Mouse (Mus musculus) neural tube, embryonic 13.5 days (tissue): ENCODE results near the gene Mrpl58. TPM values are rescaled to one million over a fixed set of nuclear protein-coding genes. Genes with fewer than 3 reads are reported as not detected.
A peak's percentile ranks its signal among the peaks of the same experiment; 100 is the strongest.

ENCODE experiments used
- ATAC-seq: fragments of 200-750 bp; cut with Nextera tagmentation; 2 replicates; pipeline ENCODE4 v1.8.0; 2017; ENCODE audit warnings: low read depth, mild to moderate bottlenecking, moderate TSS enrichment, moderate library complexity
- H3K27ac ChIP-seq: fragments of 300-500 bp; sonication (generic); replicated peaks from 2 replicates; pipeline ENCODE4 v1.5.1; 2015; ENCODE audit warnings: moderate library complexity, mild to moderate bottlenecking, inconsistent platforms
- H3K27me3 ChIP-seq: fragments of 300-500 bp; sonication (generic); 2 replicates; pipeline ENCODE4 v1.6.1; 2015; ENCODE audit warnings: mild to moderate bottlenecking, inconsistent platforms
- H3K36me3 ChIP-seq: fragments of 300-500 bp; sonication (generic); 2 replicates; pipeline ENCODE4 v1.6.1; 2015; ENCODE audit warnings: mild to moderate bottlenecking, inconsistent platforms
- H3K4me1 ChIP-seq: fragments of 300-500 bp; sonication (generic); replicated peaks from 2 replicates; pipeline ENCODE4 v1.6.1; 2015; ENCODE audit warnings: inconsistent platforms
- H3K4me2 ChIP-seq: fragments of 300-500 bp; sonication (generic); 2 replicates; pipeline ENCODE4 v1.6.1; 2015; ENCODE audit warnings: inconsistent platforms, mild to moderate bottlenecking, moderate library complexity
- H3K4me3 ChIP-seq: fragments of 300-500 bp; sonication (generic); 2 replicates; pipeline ENCODE4 v1.5.1; 2015; ENCODE audit warnings: mild to moderate bottlenecking, inconsistent platforms
- H3K9ac ChIP-seq: fragments of 300-500 bp; sonication (generic); 2 replicates; pipeline ENCODE4 v1.6.1; 2015; ENCODE audit warnings: moderate library complexity, mild to moderate bottlenecking, inconsistent platforms
- H3K9me3 ChIP-seq: fragments of 300-500 bp; sonication (generic); 2 replicates; pipeline ENCODE4 v1.6.1; 2016; ENCODE audit warnings: inconsistent platforms
- WGBS: fragments of 180-500 bp; shearing (Covaris S2); methylation state at CpG from one replicate; pipeline ENCODE4 v1.1.7; 2015; 5-methylcytosine and 5-hydroxymethylcytosine counted together
- polyA plus RNA-seq: library from polyadenylated mRNA; unstranded; fragments of >200 nt; fragmentation: Nextera tagmentation; extraction: Ambion mirVana; gene quantifications from 2 replicates; pipeline ENCODE4 v1.2.1, GENCODE M21; 2015

Mrpl58 gene
- polyA plus RNA-seq, 1 experiment from 2014 or later: 203 TPM

DNA sequence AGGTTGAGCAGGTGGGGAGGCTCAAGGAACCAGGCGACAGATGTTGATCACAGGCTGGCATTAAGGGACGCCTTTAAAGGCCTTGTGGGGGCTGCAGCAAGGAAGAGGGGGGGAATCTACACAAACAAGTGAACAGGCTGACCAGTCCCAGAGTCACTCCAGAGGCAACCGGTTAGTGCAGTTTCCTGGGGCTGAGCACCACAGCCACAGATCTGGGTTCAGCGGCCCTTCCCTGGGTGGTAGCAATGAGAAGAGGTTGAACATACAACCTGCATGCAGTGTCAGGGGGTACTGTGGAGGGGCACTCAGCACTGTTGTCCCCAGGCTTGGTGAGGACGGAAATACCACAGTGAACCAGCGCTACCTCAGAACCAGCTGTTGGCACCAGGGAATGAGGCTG is 29.8 kb downstream of the Mrpl58 start:
- H3K4me2 ChIP-seq: no peak overlapping the region
- WGBS: 84% methylated on average over 6 of the region's 6 CpGs
- no peak overlapping the region for H3K27ac ChIP-seq
- no peak for ATAC-seq
- H3K4me3 ChIP-seq: no peak overlapping the region
- peaks cover 18% of the 10 kb centered on the region for H3K4me1 ChIP-seq
- H3K9ac ChIP-seq: no peak overlapping the region
- peaks cover 11% of the 10 kb centered on the region for H3K27me3 ChIP-seq
- H3K36me3 ChIP-seq: peaks cover 46% of the 10 kb centered on the region
- no peaks in the 10 kb centered on the region for H3K9me3 ChIP-seq

DNA sequence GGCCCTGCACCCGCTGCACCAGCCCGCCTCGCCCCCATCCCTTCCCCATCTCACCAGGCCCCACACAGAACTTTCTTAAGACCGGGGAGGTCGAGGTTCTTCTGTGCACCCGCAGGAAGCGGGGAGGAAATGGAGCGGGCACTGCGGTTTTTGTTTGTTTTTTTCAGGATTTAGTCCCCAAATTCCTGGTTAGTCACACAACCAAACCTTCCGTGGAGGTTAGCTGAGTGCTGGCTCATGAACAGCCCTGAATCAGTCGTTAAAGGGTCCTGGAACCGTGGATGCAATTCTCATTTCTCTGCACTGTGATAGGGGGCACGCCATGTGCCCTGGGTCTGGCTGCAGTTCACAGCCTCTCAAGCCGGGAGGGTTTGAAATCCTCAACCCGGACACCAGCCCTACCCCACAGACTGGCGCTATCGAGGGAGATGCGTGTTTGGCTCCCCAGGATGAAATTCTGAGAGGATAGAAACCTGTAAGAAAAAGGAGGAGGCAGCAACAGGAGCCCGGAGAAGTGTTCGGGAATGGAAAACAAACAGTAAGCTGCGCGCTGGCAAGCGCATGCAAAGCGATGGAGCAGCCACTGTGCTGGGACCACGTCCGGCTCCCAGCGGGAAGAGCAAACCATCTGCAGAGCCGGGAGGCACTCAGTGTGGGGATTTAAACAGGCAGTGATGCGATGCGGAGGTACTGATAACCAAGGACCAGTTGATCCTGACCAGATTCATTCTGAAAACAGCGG is 32.2 kb downstream of the Mrpl58 start:
- peak overlapping the region; percentile 54 for H3K4me2 ChIP-seq
- ATAC-seq: no peak
- peak overlapping the region; percentile 66 for H3K9ac ChIP-seq
- H3K27ac ChIP-seq: peak overlapping the region; percentile 38; the same call in 1 of the 2 replicates
- peak overlapping the region; percentile 30 for H3K4me3 ChIP-seq
- 0 out of 2 replicates have a peak, but pooled peaks cover 10% of the 10 kb centered on the region for H3K9me3 ChIP-seq
- 5% methylated on average over 31 of the region's 31 CpGs for WGBS
- H3K27me3 ChIP-seq: peaks cover 11% of the 10 kb centered on the region
- peaks cover 18% of the 10 kb centered on the region for H3K4me1 ChIP-seq
- peaks cover 24% of the 10 kb centered on the region for H3K36me3 ChIP-seq

DNA sequence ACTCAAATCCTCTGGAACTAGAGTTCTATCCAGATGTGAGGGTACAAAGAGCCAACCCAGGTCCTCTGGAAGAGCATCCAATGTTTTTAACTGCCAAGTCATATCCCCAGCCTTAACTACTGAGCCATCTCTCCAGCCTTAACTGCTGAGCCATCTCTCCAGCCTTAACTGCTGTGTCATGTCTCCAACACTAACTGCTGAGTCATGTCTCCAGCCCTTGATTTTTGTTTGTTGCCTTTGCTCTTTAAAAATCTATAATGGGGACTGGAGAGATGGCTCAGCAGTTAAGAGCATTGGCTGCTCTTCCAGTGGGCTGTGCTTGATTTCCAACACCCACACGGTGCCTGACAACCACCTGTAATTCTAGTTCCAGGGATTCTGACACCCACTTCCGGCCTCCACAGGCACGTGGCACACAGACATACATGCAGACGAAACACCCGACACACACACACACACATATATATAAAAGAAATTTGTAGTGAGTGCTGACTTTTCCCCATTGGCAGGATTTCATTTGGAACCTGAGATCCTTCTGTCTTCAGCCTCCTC is 34.1 kb downstream of the Mrpl58 start:
- 0 out of 2 replicates have a peak, but pooled peaks cover 10% of the 10 kb centered on the region for H3K9me3 ChIP-seq
- H3K4me1 ChIP-seq: peaks cover 18% of the 10 kb centered on the region
- 85% methylated on average over 5 of the region's 5 CpGs for WGBS
- H3K27me3 ChIP-seq: peaks cover 11% of the 10 kb centered on the region
- H3K36me3 ChIP-seq: peaks cover 5% of the 10 kb centered on the region; the same call in 1 of the 2 replicates
- H3K27ac ChIP-seq: no peak overlapping the region
- no peak overlapping the region for H3K4me3 ChIP-seq
- no peak overlapping the region for H3K4me2 ChIP-seq
- no peak for ATAC-seq
- H3K9ac ChIP-seq: no peak overlapping the region

DNA sequence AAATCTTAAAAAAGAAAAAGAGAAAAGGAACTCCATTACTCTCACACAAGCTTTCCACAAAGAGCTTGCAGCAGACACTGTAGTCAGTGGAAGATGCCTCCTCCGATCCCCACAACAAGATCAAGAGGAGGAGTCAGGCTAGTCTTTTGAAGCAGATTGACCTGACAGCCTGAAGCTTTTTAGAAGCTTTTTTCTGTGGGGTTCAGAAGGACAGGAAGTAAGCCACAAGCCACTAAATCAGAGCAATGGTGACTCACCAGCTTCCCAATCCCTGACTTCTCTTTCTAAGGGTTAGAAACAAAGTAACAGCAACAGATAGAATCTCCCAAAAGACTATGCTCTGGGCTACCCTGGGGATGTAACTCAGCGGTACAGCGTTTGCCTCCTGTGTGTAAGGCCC is 35.8 kb downstream of the Mrpl58 start:
- no peak overlapping the region for H3K9ac ChIP-seq
- H3K4me3 ChIP-seq: no peak overlapping the region
- H3K4me2 ChIP-seq: no peak overlapping the region
- ATAC-seq: no peak
- H3K36me3 ChIP-seq: no peaks in the 10 kb centered on the region
- 0 out of 2 replicates have a peak, but pooled peaks cover 10% of the 10 kb centered on the region for H3K9me3 ChIP-seq
- peaks cover 18% of the 10 kb centered on the region for H3K4me1 ChIP-seq
- H3K27ac ChIP-seq: no peak overlapping the region
- peaks cover 11% of the 10 kb centered on the region for H3K27me3 ChIP-seq
- WGBS: 89% methylated on average over 3 of the region's 3 CpGs

DNA sequence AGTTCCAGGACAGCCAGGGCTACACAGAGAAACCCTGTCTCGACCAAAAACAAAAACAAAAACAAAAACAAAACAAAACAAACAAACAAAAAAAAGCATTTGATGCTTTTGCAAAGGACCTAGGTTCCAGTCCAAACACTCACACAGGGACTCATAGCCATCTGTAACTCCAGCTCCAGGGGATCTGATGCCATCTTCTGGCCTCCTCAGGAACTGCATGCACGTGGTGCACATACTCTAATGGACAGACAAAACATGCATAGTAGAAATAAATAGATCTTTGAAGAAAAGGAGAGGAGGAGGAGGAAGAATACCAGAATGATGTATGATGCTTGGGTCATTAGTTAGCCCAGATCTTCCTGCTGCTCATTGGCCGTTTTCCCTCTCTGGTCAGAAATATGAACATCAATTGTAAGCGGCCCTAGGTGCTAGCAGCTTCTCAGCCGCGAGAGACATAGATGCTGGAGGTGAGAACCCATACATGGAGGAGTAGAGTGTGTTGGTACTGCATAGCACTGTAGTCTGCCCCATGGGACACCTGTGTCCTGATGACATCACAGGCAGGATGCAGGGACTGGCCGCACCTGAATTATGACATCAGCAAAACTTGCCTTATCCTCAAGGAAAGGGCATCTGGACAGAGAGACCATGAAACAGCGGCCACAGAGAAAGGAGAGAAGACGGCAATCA is 36.5 kb downstream of the Mrpl58 start, which contains the start of gene Trim80:
Trim80 (plus strand) TSS at position 640 of the 690 bp plus-strand sequence.
- Histone ChIP-seq H3K4me2 (no peak within 1 kb of the TSS), H3K27me3 (peaks cover 8% of the 10 kb centered on the region), H3K27ac (no peak within 1 kb of the TSS), H3K36me3 (no peaks in the 10 kb centered on the region), H3K9me3 (0 out of 2 replicates have a peak, but pooled peaks cover 10% of the 10 kb centered on the region), H3K4me3 (no peak within 1 kb of the TSS), H3K4me1 (peaks cover 16% of the 10 kb centered on the region), H3K9ac (no peak within 1 kb of the TSS)
- 94% methylated on average over 9 of the region's 9 CpGs for WGBS
- no peak for ATAC-seq

DNA sequence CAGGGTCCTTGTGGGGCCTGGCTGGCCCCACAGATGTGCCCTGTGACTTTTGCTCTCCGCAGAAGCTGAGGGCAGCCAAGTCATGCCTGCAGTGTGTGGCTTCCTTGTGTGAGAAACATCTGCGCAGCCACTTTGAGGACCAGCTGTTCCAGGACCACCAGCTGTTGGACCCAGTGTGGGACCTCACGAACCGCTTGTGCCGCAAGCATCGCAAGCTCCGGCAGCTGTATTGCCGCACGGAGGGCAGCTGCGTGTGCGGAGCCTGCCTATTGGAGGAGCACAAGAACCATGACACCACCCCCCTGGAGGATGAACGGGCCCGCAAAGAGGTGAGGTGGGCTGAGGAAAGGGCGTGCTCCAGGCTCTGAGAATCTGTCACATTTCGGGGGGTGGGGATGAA is 37.9 kb downstream of the Mrpl58 start:
- no peak overlapping the region for H3K4me3 ChIP-seq
- no peak overlapping the region for H3K4me2 ChIP-seq
- peaks cover 4% of the 10 kb centered on the region; the same call in 1 of the 2 replicates for H3K27me3 ChIP-seq
- H3K27ac ChIP-seq: no peak overlapping the region
- peaks cover 3% of the 10 kb centered on the region for H3K4me1 ChIP-seq
- WGBS: 44% methylated on average over 15 of the region's 15 CpGs
- 0 out of 2 replicates have a peak, but pooled peaks cover 10% of the 10 kb centered on the region for H3K9me3 ChIP-seq
- H3K9ac ChIP-seq: no peak overlapping the region
- H3K36me3 ChIP-seq: no peaks in the 10 kb centered on the region
- no peak for ATAC-seq

DNA sequence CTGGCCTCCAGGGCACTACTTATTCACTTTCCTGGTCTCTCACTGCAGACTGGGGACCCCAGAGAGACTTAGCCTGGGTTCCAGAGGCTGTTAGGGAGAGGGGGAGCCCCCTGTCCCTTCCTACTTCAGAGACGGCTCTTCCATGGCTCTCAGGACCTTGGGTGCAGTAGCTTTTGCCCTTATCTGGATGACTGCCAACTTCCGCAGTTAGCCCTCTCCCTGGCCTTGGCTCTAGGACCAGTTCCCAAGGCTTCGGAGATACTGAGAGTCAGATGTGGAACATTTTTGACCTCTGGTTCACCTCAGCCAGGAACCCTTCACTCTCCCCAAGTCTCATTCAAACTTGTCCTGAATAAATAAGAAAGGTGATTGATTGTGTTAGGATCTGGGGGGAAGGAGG is 43.4 kb downstream of the Mrpl58 start:
- H3K9me3 ChIP-seq: no peaks in the 10 kb centered on the region
- H3K27ac ChIP-seq: no peak overlapping the region
- H3K27me3 ChIP-seq: no peaks in the 10 kb centered on the region
- no peaks in the 10 kb centered on the region for H3K36me3 ChIP-seq
- H3K4me1 ChIP-seq: no peaks in the 10 kb centered on the region
- no peak overlapping the region for H3K9ac ChIP-seq
- no peak overlapping the region for H3K4me2 ChIP-seq
- 67% methylated on average over 3 of the region's 3 CpGs for WGBS
- no peak overlapping the region for H3K4me3 ChIP-seq
- no peak for ATAC-seq

DNA sequence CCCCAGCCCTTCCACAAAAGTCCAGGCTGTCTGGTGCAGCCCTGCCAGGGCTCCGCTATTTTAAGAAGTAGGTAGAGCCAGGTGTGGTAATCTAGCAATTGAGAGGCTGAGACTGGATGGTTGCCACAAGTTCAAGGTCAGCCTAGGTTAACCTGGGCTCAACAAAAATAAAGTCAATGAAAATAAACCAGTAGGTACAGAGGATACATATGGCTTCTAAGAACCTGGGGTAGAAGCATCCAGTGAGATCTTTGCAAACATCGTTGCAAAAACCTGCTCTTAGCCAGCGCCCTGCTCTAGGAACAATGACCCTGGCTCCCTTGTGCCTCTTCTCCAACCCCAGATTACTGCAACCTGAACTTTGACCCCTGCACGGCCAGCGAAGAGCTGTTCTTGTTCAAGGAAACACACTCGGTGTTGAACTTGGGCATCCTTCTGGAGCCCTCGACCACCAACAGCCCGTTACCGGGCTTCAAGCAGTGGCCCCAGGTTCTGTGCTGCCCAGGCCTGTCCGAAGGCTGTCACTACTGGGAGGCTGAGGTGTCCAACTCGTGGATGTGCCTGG is 43.9 kb downstream of the Mrpl58 start:
- 88% methylated on average over 11 of the region's 11 CpGs for WGBS
- no peak overlapping the region for H3K4me3 ChIP-seq

DNA sequence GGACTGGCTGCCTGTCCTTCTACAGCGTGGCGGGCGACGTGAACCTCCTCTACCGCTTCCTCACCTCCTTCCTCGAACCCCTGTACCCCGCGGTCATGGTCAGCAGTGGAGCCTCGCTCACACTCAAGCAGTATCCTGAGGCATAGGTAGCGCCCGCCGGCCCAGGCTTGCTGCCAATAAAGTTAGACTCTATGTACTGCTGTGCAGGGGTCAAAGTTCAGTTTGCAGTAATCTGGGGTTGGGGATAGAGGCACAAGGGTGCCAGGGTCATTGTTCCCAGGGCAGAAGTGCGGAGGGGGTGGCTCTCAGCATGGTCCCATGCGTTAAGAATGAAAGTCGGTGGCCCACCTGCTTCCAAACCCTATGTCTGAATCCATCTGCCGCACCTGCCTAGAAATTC is 44.5 kb downstream of the Mrpl58 start:
- Histone ChIP-seq H3K4me2 (no peak overlapping the region), H3K4me3 (no peak overlapping the region), H3K4me1 (no peaks in the 10 kb centered on the region), H3K27ac (no peak overlapping the region), H3K9ac (no peak overlapping the region), H3K27me3 (no peaks in the 10 kb centered on the region), H3K36me3 (no peaks in the 10 kb centered on the region), H3K9me3 (no peaks in the 10 kb centered on the region)
- no peak for ATAC-seq
- WGBS: 87% methylated on average over 16 of the region's 16 CpGs

More for the DNA sequence above, 43.9 kb downstream of the Mrpl58 start:
- Histone ChIP-seq H3K27me3 (no peaks in the 10 kb centered on the region), H3K4me2 (no peak overlapping the region), H3K27ac (no peak overlapping the region), H3K9me3 (no peaks in the 10 kb centered on the region), H3K4me1 (no peaks in the 10 kb centered on the region), H3K36me3 (no peaks in the 10 kb centered on the region), H3K9ac (no peak overlapping the region)
- no peak for ATAC-seq

DNA sequence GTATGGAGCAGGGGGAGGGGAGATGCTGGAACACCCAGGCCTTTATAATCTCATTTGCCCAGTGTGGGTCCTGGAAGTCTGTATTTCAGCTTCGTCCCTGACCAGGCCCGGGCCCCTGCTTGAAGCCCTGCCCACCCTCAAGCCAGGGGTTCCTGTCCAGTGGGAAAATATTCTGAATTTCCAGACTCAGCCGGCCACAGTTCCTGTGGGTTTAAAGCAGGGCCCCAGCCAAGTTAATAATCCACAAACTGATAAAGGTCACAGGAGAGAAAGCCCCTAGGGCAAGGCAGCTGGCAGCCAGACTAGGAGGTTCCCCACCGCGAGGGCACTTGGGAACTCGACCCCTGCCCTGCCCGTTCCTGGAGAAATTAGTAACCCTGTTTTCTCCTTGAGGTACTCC is 45.4 kb downstream of the Mrpl58 start:
- Histone ChIP-seq H3K27ac (no peak overlapping the region), H3K4me3 (no peak overlapping the region), H3K36me3 (no peaks in the 10 kb centered on the region), H3K4me1 (no peaks in the 10 kb centered on the region), H3K9me3 (no peaks in the 10 kb centered on the region), H3K4me2 (no peak overlapping the region), H3K9ac (no peak overlapping the region), H3K27me3 (no peaks in the 10 kb centered on the region)
- ATAC-seq: no peak
- 52% methylated on average over 7 of the region's 7 CpGs for WGBS

DNA sequence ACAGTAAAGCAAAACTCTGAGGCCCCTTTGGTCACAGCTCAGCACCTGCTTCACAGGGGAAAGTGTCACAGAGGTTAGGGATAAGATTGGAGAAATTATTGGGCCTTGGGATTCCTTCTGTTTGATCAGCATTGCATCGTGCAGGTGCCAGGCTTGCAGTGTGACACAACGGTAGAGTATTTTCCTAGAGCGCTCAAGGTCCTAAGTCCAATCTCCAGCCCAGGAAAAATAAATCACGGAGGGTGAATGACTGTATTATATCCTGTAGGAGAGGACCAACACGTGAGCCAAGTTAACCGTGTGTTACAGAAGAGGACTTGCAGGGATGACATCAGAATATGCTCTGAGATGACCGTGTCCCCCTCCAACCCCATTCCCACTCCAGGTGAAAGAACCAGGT is 46.6 kb downstream of the Mrpl58 start:
- no peak overlapping the region for H3K4me2 ChIP-seq
- H3K4me1 ChIP-seq: no peaks in the 10 kb centered on the region
- H3K27ac ChIP-seq: no peak overlapping the region
- ATAC-seq: no peak
- WGBS: 84% methylated on average over 7 of the region's 7 CpGs
- H3K36me3 ChIP-seq: no peaks in the 10 kb centered on the region
- no peaks in the 10 kb centered on the region for H3K27me3 ChIP-seq
- no peaks in the 10 kb centered on the region for H3K9me3 ChIP-seq
- H3K9ac ChIP-seq: no peak overlapping the region
- H3K4me3 ChIP-seq: no peak overlapping the region

DNA sequence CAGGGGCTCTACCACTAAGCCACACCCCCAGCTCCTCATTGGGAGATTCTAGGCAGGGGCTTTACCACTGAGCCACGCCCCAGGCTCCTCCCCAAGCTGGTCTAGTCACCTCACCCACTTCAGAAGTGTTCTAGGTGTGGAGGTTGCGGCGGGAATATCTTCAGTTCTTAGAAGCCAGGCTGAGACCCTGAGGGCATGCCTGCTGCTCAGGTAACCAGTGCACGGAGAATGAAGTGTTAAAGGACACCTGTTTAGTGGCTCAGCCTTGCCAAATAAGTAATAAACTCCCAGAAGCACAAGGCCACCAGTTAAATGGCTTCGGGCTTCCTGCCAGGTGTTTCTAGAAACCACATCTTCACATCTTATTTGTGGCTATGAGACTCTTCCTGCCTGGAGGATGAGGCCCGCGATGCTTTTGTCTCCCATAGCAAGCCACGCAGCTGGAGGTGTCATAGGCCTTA is 48.3 kb downstream of the Mrpl58 start:
- Histone ChIP-seq H3K4me3 (no peak overlapping the region), H3K27me3 (no peaks in the 10 kb centered on the region), H3K9ac (no peak overlapping the region), H3K27ac (no peak overlapping the region), H3K4me1 (no peaks in the 10 kb centered on the region), H3K36me3 (no peaks in the 10 kb centered on the region), H3K9me3 (no peaks in the 10 kb centered on the region), H3K4me2 (no peak overlapping the region)
- 82% methylated on average over 8 of the region's 8 CpGs for WGBS
- ATAC-seq: no peak
